Comparison of ENCODE assay signal across 8 mouse cellular contexts in the genomic region with DNA sequence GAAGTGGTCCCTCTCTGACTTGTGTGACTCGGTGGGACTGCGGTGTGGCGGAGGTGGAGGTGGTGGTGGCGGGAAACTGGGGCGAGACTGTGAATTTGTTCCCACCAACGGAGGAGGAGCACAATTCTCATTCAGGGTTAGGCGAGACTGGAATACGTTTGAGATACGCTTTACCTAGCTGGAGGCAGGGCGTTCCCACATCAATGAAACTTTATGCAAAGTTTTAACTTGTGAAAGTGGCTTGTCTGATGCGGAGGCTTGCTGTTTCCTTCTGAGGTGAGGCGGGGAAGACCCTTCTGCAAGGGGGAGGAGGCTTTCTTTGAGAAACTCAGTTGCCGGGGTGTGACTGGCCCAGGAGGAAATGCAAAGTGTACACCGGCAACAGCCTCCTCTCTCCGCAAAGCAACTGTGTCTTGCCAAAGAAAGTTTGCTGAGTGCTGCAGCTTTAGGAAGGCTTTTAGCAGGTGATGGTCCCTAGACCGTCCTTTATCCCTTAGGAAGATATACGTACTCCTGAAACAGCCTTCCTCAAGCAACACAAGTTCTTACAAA. TPM values are rescaled to one million over a fixed set of nuclear protein-coding genes. Genes with fewer than 3 reads are reported as not detected.
DNase-seq lines count a peak whose midpoint lies in the region; ATAC-seq and TF ChIP-seq lines count a peak whose summit lies in the region.

No protein-coding gene starts in this region.

- 4% methylated on average over 17 of the region's 17 CpGs for WGBS in lung, embryonic 14.5 days
- WGBS in small intestine, adult 2 months, result 2% methylated on average over 17 of the region's 17 CpGs

- peak overlapping the region; percentile 83 for H3K9ac ChIP-seq in lung, embryonic 14.5 days

- H3K27me3 ChIP-seq in testis, adult 2 months (ENCODE audit: control insufficient read depth, insufficient read depth, low read length), result no peaks in the 10 kb centered on the region
- H3K27me3 ChIP-seq in lung, embryonic 14.5 days (ENCODE audit: insufficient read depth, low read length), result no peaks in the 10 kb centered on the region
- no peaks in the 10 kb centered on the region for H3K27me3 ChIP-seq in small intestine, adult 2 months (ENCODE audit: control insufficient read depth, insufficient read depth, low read length)

- peak overlapping the region; percentile 88 for H3K4me3 ChIP-seq in testis, adult 2 months (ENCODE audit: control insufficient read depth, low read depth, low read length)
- peak overlapping the region; percentile 55 for H3K4me3 ChIP-seq in lung, embryonic 14.5 days (ENCODE audit: low read depth, low read length)
- H3K4me3 ChIP-seq in small intestine, adult 2 months (ENCODE audit: low read depth, low read length), result peak overlapping the region; percentile 84

- H3K36me3 ChIP-seq in testis, adult 2 months (ENCODE audit: control insufficient read depth, insufficient read depth, low read length), result no peaks in the 10 kb centered on the region
- H3K36me3 ChIP-seq in lung, embryonic 14.5 days (ENCODE audit: insufficient read depth), result no peaks in the 10 kb centered on the region
- peaks cover 4% of the 10 kb centered on the region; the same call in 1 of the 2 replicates for H3K36me3 ChIP-seq in small intestine, adult 2 months (ENCODE audit: control insufficient read depth, insufficient read depth, low read length)

- H3K27ac ChIP-seq in testis, adult 2 months (ENCODE audit: control insufficient read depth, insufficient read depth, low read depth, low read length), result no peak overlapping the region
- peak overlapping the region; percentile 73; the same call in 1 of the 2 replicates for H3K27ac ChIP-seq in lung, embryonic 14.5 days (ENCODE audit: low read depth)
- H3K27ac ChIP-seq in small intestine, adult 2 months (ENCODE audit: insufficient read depth, low read depth, low read length), result peak overlapping the region; percentile 97

- peaks cover 12% of the 10 kb centered on the region for H3K4me1 ChIP-seq in testis, adult 2 months (ENCODE audit: control insufficient read depth, insufficient read depth, low read length)
- H3K4me1 ChIP-seq in lung, embryonic 14.5 days (ENCODE audit: insufficient read depth), result no peaks in the 10 kb centered on the region
- H3K4me1 ChIP-seq in small intestine, adult 2 months (ENCODE audit: control insufficient read depth, insufficient read depth, insufficient read length, low read length), result peaks cover 5% of the 10 kb centered on the region; the same call in 1 of the 2 replicates

- DNase-seq in adrenal gland, adult 18-20 months (ENCODE audit: low spot score in 2 of 2), result peak; percentile 20 to 24
- DNase-seq in adrenal gland, adult 8-10 months, result no peak
- DNase-seq in testis, postnatal 14 days (ENCODE audit: low spot score), result no peak
- peak; percentile 8 for DNase-seq in heart, postnatal 4 days
- DNase-seq in lung, embryonic 14.5 days, result peak; percentile 31
- no peak for DNase-seq in layer of hippocampus, adult 9-10 months (ENCODE audit: low spot score)

- no peak; the same call in 1 of the 2 replicates for ATAC-seq in lung, embryonic 14.5 days (ENCODE audit: insufficient read depth)

- no peak for TF ChIP-seq CTCF in testis, adult 2 months (IDR thresholded peaks at IDR 0.05; ENCODE audit: control insufficient read depth, insufficient read depth, insufficient replicate concordance, low read depth, low read length)
- TF ChIP-seq CTCF in lung, embryonic 14.5 days (IDR thresholded peaks at IDR 0.05; ENCODE audit: low read depth), result no peak
- no peak for TF ChIP-seq CTCF in small intestine, adult 2 months (IDR thresholded peaks at IDR 0.05; ENCODE audit: extremely low read depth, insufficient read length, insufficient replicate concordance, low read depth, low read length)

- peak overlapping the region; percentile 97 for H3K4me2 ChIP-seq in lung, embryonic 14.5 days

- H3K9me3 ChIP-seq in lung, embryonic 14.5 days (ENCODE audit: low read depth, low read length), result no peaks in the 10 kb centered on the region

- TF ChIP-seq POLR2A in testis, adult 2 months (IDR thresholded peaks at IDR 0.05; ENCODE audit: control insufficient read depth, low read depth, low read length), result no peak
- no peak for TF ChIP-seq POLR2A in small intestine, adult 2 months (IDR thresholded peaks at IDR 0.05; ENCODE audit: low read depth, low read length)

RNA-seq across cellular contexts. Expression of a gene that starts 1.3 kb away (rescaled TPM):
- total RNA-seq in adrenal gland, adult 18-20 months (2021), result 100 to 1,000 TPM; 114 to 270 TPM
- 10 to 100 TPM; 25.5 to 71.3 (median 53.2) TPM for total RNA-seq in adrenal gland, adult 8-10 months (2022)
- 220 and 242 TPM in 2 replicates for polyA plus RNA-seq in testis, adult 2 months (2012; rRNA removed)
- 10 to 100 TPM; 19.3 to 21.0 TPM for total RNA-seq in heart, postnatal 4 days (2021)
- polyA plus RNA-seq in lung, embryonic 14.5 days (2014; fragmentation: Nextera tagmentation; extraction: Ambion mirVana), result 16.3 and 17.8 TPM in 2 replicates
- polyA plus RNA-seq in small intestine, adult 2 months (2012; rRNA removed), result 13.9 and 31.9 TPM in 2 replicates

Comparison
In these comparisons a context has a peak if more than half of its experiments do, and no peak if none do; other contexts are left out.
1. DNase-seq: peak in adrenal gland, adult 18-20 months (2 of 2), heart, postnatal 4 days (single experiment) and lung, embryonic 14.5 days (single experiment); none in adrenal gland, adult 8-10 months (single experiment), testis, postnatal 14 days (single experiment) and layer of hippocampus, adult 9-10 months (single experiment).
2. Peak in every context shown above with its lines, with median percentiles within 50 percentile points of each other: H3K4me3 ChIP-seq.